Mouse (Mus musculus) cerebellum, adult 2 months (tissue): ENCODE results near the gene Sgpl1.

Experiments
- CTCF ChIP-seq: fragments of 200-500 bp; IDR thresholded peaks from 2 replicates; pipeline ENCODE4 v1.5.1; 2011; ENCODE audit warnings: low read depth, mild to moderate bottlenecking, control low read depth, low read length, moderate library complexity, borderline replicate concordance; ENCODE audit not compliant: insufficient read depth
- POLR2A ChIP-seq: fragments of 200-500 bp; IDR thresholded peaks from 2 replicates; pipeline ENCODE4 v1.6.1; 2011; ENCODE audit warnings: low read length, control low read depth, borderline replicate concordance; ENCODE audit not compliant: insufficient read depth

GRCm38 (mm10) chr10:61086502-61086901 is 61.0 kb downstream of the Sgpl1 start:
- TF ChIP-seq CTCF (no peak), POLR2A (no peak)
